Mouse (Mus musculus) hindbrain, postnatal 0 days (tissue): Measurements from ENCODE around the gene Alg14. TPM values are rescaled to one million over a fixed set of nuclear protein-coding genes. Genes with fewer than 3 reads are reported as not detected.
A peak's percentile ranks its signal among the peaks of the same experiment; 100 is the strongest.

Experiments used
- ATAC-seq: fragments of 200-750 bp; cut with Nextera tagmentation; 2 replicates; pipeline ENCODE4 v1.8.0; 2017; ENCODE audit warnings: mild to moderate bottlenecking, moderate TSS enrichment, moderate library complexity
- DNase-seq: peaks from one replicate; pipeline ENCODE4 v3.0.0-alpha.2; 2015; ENCODE audit warnings: low spot score
- H3K27ac ChIP-seq: fragments of 300-500 bp; sonication (generic); 2 replicates; pipeline ENCODE4 v1.5.1; 2014; ENCODE audit warnings: mild to moderate bottlenecking
- H3K27me3 ChIP-seq: fragments of 300-500 bp; sonication (generic); 2 replicates; pipeline ENCODE4 v1.6.1; 2014; ENCODE audit warnings: low read length, mixed read lengths; ENCODE audit not compliant: insufficient read depth
- H3K36me3 ChIP-seq: fragments of 300-500 bp; sonication (generic); 2 replicates; pipeline ENCODE4 v1.6.1; 2014; ENCODE audit warnings: low read length, mixed read lengths; ENCODE audit not compliant: insufficient read depth
- H3K4me1 ChIP-seq: fragments of 300-500 bp; sonication (generic); 2 replicates; pipeline ENCODE4 v1.6.1; 2014; ENCODE audit warnings: antibody characterized with exemption, low read length, mixed read lengths; ENCODE audit not compliant: insufficient read depth
- H3K4me2 ChIP-seq: fragments of 300-500 bp; sonication (generic); 2 replicates; pipeline ENCODE4 v1.6.1; 2014; ENCODE audit warnings: low read depth, mild to moderate bottlenecking, low read length, moderate library complexity, mixed read lengths
- H3K4me3 ChIP-seq: fragments of 300-500 bp; sonication (generic); 2 replicates; pipeline ENCODE4 v1.5.1; 2014; ENCODE audit warnings: low read length
- H3K9ac ChIP-seq: fragments of 300-500 bp; sonication (generic); replicated peaks from 2 replicates; pipeline ENCODE4 v1.6.1; 2014; ENCODE audit warnings: mild to moderate bottlenecking, low read length, moderate library complexity, mixed read lengths
- H3K9me3 ChIP-seq: fragments of 300-500 bp; sonication (generic); 2 replicates; pipeline ENCODE4 v1.6.1; 2016; ENCODE audit warnings: low read length, mixed read lengths
- CTCF ChIP-seq: IDR thresholded peaks from 2 replicates; pipeline ENCODE4 v1.5.1; 2016; ENCODE audit warnings: antibody characterized with exemption, control low read depth, low read depth
- WGBS: fragments of 180-500 bp; shearing (Covaris S2); extraction: QIAGEN DNeasy Blood & Tissue Kit; methylation state at CpG from one replicate; pipeline ENCODE4 v1.1.7; 2014; 5-methylcytosine and 5-hydroxymethylcytosine counted together
- polyA plus RNA-seq: library from polyadenylated mRNA; unstranded; fragments of >200 nt; fragmentation: Nextera tagmentation; extraction: Ambion mirVana; gene quantifications from 2 replicates; pipeline ENCODE4 v1.2.1, GENCODE M21; 2015
- total RNA-seq: library from RNA; depleted of rRNA; stranded (reverse); fragments of >200 nt; gene quantifications from 2 replicates; pipeline ENCODE4 v1.2.3, GENCODE M21; 2014

The Alg14 gene
- total and polyA plus RNA-seq, 2 experiments from 2014 or later, result 26.6 to 39.5 TPM

GRCm38 (mm10) chr3:121274010-121274409, 17.6 kb upstream of the Alg14 start:
- Histone ChIP-seq H3K4me2 (no peak overlapping the region), H3K4me1 (no peaks in the 10 kb centered on the region), H3K27me3 (no peaks in the 10 kb centered on the region), H3K36me3 (no peaks in the 10 kb centered on the region), H3K27ac (no peak overlapping the region), H3K9me3 (no peaks in the 10 kb centered on the region), H3K9ac (no peak overlapping the region), H3K4me3 (no peak overlapping the region)
- DNase-seq (no peak), ATAC-seq (no peak)
- 95% methylated on average over 2 of the region's 2 CpGs for WGBS
- TF ChIP-seq CTCF, result no peak

GRCm38 (mm10) chr3:121277009-121277408, 14.6 kb upstream of the Alg14 start:
- 92% methylated on average over 4 of the region's 4 CpGs for WGBS
- Histone ChIP-seq H3K9ac (no peak overlapping the region), H3K27me3 (no peaks in the 10 kb centered on the region), H3K4me2 (no peak overlapping the region), H3K9me3 (no peaks in the 10 kb centered on the region), H3K27ac (no peak overlapping the region), H3K36me3 (no peaks in the 10 kb centered on the region), H3K4me1 (no peaks in the 10 kb centered on the region), H3K4me3 (no peak overlapping the region)
- ATAC-seq, result no peak
- TF ChIP-seq CTCF, result no peak
- DNase-seq, result no peak

- Histone ChIP-seq H3K36me3 (no peaks in the 10 kb centered on the region), H3K9ac (no peak overlapping the region), H3K4me2 (no peak overlapping the region), H3K27ac (no peak overlapping the region), H3K9me3 (no peaks in the 10 kb centered on the region), H3K4me1 (no peaks in the 10 kb centered on the region), H3K4me3 (no peak overlapping the region), H3K27me3 (no peaks in the 10 kb centered on the region)
- ATAC-seq, result peak; percentile 74
- TF ChIP-seq CTCF, result no peak
- peak; percentile 59 for DNase-seq
- 69% methylated on average over 4 of the region's 4 CpGs for WGBS
Observed at GRCm38 (mm10) chr3:121277557-121277956, 14.0 kb upstream of the Alg14 start.

- H3K36me3 ChIP-seq, result no peaks in the 10 kb centered on the region
- H3K9ac ChIP-seq, result no peak overlapping the region
- no peaks in the 10 kb centered on the region for H3K9me3 ChIP-seq
- H3K4me3 ChIP-seq, result no peak overlapping the region
- no peaks in the 10 kb centered on the region for H3K27me3 ChIP-seq
- no peak overlapping the region for H3K27ac ChIP-seq
- ATAC-seq, result 0 out of 2 replicates have a peak, but pooled peaks have one; percentile 38
- WGBS, result 85% methylated on average over 14 of the region's 14 CpGs
- H3K4me2 ChIP-seq, result no peak overlapping the region
- no peaks in the 10 kb centered on the region for H3K4me1 ChIP-seq
- no peak for TF ChIP-seq CTCF
- DNase-seq, result no peak
Observed at GRCm38 (mm10) chr3:121279679-121280078, 11.9 kb upstream of the Alg14 start.

GRCm38 (mm10) chr3:121282998-121283397, 8.6 kb upstream of the Alg14 start, which contains the start of gene Tmem56:
Gene Tmem56 (minus strand): TSS chr3:121283098.
- no peaks in the 10 kb centered on the region for H3K4me1 ChIP-seq
- ATAC-seq, result no peak
- H3K27ac ChIP-seq, result no peak within 1 kb of the TSS
- H3K36me3 ChIP-seq, result no peaks in the 10 kb centered on the region
- no peak for DNase-seq
- no peak within 1 kb of the TSS for H3K4me3 ChIP-seq
- H3K9me3 ChIP-seq, result no peaks in the 10 kb centered on the region
- no peaks in the 10 kb centered on the region for H3K27me3 ChIP-seq
- TF ChIP-seq CTCF, result no peak
- 90% methylated on average over 4 of the region's 4 CpGs for WGBS
- H3K9ac ChIP-seq, result no peak within 1 kb of the TSS
- no peak within 1 kb of the TSS for H3K4me2 ChIP-seq

GRCm38 (mm10) chr3:121285219-121285618, 6.4 kb upstream of the Alg14 start:
- Histone ChIP-seq H3K36me3 (no peaks in the 10 kb centered on the region), H3K27ac (no peak overlapping the region), H3K4me1 (no peaks in the 10 kb centered on the region), H3K9me3 (no peaks in the 10 kb centered on the region), H3K4me3 (no peak overlapping the region), H3K9ac (no peak overlapping the region), H3K4me2 (no peak overlapping the region), H3K27me3 (no peaks in the 10 kb centered on the region)
- DNase-seq (no peak), ATAC-seq (no peak)
- no peak for TF ChIP-seq CTCF
- WGBS, result 92% methylated on average over 6 of the region's 6 CpGs

GRCm38 (mm10) chr3:121287151-121287550, 4.4 kb upstream of the Alg14 start:
- Histone ChIP-seq H3K4me1 (no peaks in the 10 kb centered on the region), H3K9ac (no peak overlapping the region), H3K4me3 (no peak overlapping the region), H3K36me3 (no peaks in the 10 kb centered on the region), H3K27me3 (no peaks in the 10 kb centered on the region), H3K4me2 (no peak overlapping the region), H3K27ac (no peak overlapping the region), H3K9me3 (no peaks in the 10 kb centered on the region)
- DNase-seq (no peak), ATAC-seq (no peak)
- 97% methylated on average over 2 of the region's 2 CpGs for WGBS
- peak; percentile 28 for TF ChIP-seq CTCF
